Mouse (Mus musculus) kidney, embryonic 16.5 days (tissue): ENCODE measurements around the gene Ralgds. TPM values are rescaled to one million over a fixed set of nuclear protein-coding genes. Genes with fewer than 3 reads are reported as not detected.

ENCODE experiments used
- ATAC-seq: fragments of 200-750 bp; cut with Nextera tagmentation; 2 replicates; pipeline ENCODE4 v1.8.0; 2017; ENCODE audit warnings: moderate TSS enrichment; ENCODE audit not compliant: low FRiP score, low TSS enrichment
- H3K27ac ChIP-seq: fragments of 300-500 bp; sonication (generic); 2 replicates; pipeline ENCODE4 v1.5.1; 2014; ENCODE audit warnings: low read length
- H3K27me3 ChIP-seq: fragments of 300-500 bp; sonication (generic); 2 replicates; pipeline ENCODE4 v1.6.1; 2014; ENCODE audit warnings: low read length, control low read depth, mixed read lengths; ENCODE audit not compliant: insufficient read depth
- H3K36me3 ChIP-seq: fragments of 300-500 bp; sonication (generic); 2 replicates; pipeline ENCODE4 v1.6.1; 2014; ENCODE audit warnings: low read length, control low read depth, mixed read lengths; ENCODE audit not compliant: insufficient read depth
- H3K4me1 ChIP-seq: fragments of 300-500 bp; sonication (generic); 2 replicates; pipeline ENCODE4 v1.6.1; 2014; ENCODE audit warnings: low read length, control low read depth, mixed read lengths; ENCODE audit not compliant: insufficient read depth
- H3K4me2 ChIP-seq: fragments of 300-500 bp; sonication (generic); replicated peaks from 2 replicates; pipeline ENCODE4 v1.6.1; 2014; ENCODE audit warnings: low read depth, low read length
- H3K4me3 ChIP-seq: fragments of 300-500 bp; sonication (generic); 2 replicates; pipeline ENCODE4 v1.5.1; 2014; ENCODE audit warnings: mild to moderate bottlenecking, low read length
- H3K9ac ChIP-seq: fragments of 300-500 bp; sonication (generic); replicated peaks from 2 replicates; pipeline ENCODE4 v1.6.1; 2014; ENCODE audit warnings: low read length
- H3K9me3 ChIP-seq: fragments of 300-500 bp; sonication (generic); 2 replicates; pipeline ENCODE4 v1.6.1; 2016; ENCODE audit warnings: low read length, control low read depth
- WGBS: fragments of 180-500 bp; shearing (Covaris S2); extraction: QIAGEN DNeasy Blood & Tissue Kit; methylation state at CpG from one replicate; pipeline ENCODE4 v1.1.7; 2014; 5-methylcytosine and 5-hydroxymethylcytosine counted together
- polyA plus RNA-seq: library from polyadenylated mRNA; unstranded; fragments of >200 nt; fragmentation: Nextera tagmentation; extraction: Ambion mirVana; gene quantifications from 2 replicates; pipeline ENCODE4 v1.2.1, GENCODE M21; 2015

Ralgds gene
- polyA plus RNA-seq, 1 experiment from 2014 or later = 28.7 TPM

GRCm38 (mm10) chr2:28521571-28522151 is 8.7 kb downstream of the Ralgds start:
- Histone ChIP-seq H3K27ac (no peak overlapping the region), H3K4me1 (peaks cover 33% of the 10 kb centered on the region), H3K9ac (no peak overlapping the region), H3K27me3 (no peaks in the 10 kb centered on the region), H3K36me3 (no peaks in the 10 kb centered on the region), H3K9me3 (no peaks in the 10 kb centered on the region), H3K4me2 (no peak overlapping the region), H3K4me3 (no peak overlapping the region)
- ATAC-seq = no peak
- WGBS = 77% methylated on average over 6 of the region's 6 CpGs

- Histone ChIP-seq H3K27ac (no peak overlapping the region), H3K9ac (no peak overlapping the region), H3K4me2 (no peak overlapping the region), H3K36me3 (no peaks in the 10 kb centered on the region), H3K27me3 (no peaks in the 10 kb centered on the region), H3K4me3 (no peak overlapping the region), H3K4me1 (peaks cover 36% of the 10 kb centered on the region), H3K9me3 (no peaks in the 10 kb centered on the region)
- 80% methylated on average over 4 of the region's 4 CpGs for WGBS
- no peak for ATAC-seq
Observed at GRCm38 (mm10) chr2:28522166-28522565, 9.2 kb downstream of the Ralgds start.

DNA sequence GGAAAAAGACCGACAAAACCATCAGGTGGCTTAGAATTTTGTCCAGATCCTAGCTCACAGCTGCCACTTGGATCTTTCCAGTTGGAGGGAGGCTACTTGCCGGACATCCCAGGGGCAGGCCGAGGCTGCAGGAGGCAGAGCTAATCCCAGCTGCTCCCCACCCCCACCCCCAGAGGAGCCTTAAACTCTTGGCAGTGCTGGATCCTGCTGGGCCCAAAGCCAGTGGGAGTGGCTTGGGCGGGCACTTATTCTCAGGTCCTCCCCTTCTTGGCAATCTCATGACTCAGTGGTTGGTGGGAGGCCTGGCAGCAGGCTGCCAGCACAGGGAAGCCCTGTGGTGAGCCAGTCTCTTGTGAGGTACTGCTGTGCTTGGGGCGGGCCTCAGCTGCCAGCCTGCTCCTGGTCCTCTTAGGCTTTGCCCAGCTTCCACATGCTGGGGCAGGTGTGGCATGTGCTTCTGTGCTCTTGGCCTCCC is 10.8 kb downstream of the Ralgds start:
- 26% methylated on average over 5 of the region's 5 CpGs for WGBS
- Histone ChIP-seq H3K4me2 (no peak overlapping the region), H3K27me3 (no peaks in the 10 kb centered on the region), H3K4me3 (no peak overlapping the region), H3K9ac (no peak overlapping the region), H3K4me1 (peaks cover 36% of the 10 kb centered on the region), H3K27ac (no peak overlapping the region), H3K9me3 (no peaks in the 10 kb centered on the region), H3K36me3 (no peaks in the 10 kb centered on the region)
- peak; percentile 76 for ATAC-seq

DNA sequence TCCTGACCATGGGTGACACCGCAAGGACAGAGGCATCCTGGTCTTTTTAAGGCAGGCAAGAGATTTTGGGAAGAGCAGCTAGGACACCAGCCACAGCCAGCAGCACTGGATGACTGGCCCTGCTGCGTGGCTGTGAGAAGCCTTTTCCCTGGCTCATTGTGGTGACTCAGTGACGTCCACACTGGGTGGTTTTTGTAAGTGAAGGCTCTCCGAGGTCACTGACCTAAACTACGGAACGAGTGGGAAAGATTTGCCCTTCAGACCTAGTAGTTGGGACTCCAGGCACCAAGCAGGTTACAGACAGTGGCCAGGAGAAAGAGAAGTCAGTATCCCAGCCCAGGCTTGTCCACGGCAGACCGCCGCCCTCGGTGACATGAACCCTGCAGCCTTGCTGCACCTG is 11.5 kb downstream of the Ralgds start:
- H3K27ac ChIP-seq = no peak overlapping the region
- H3K9ac ChIP-seq = no peak overlapping the region
- H3K4me1 ChIP-seq = peaks cover 36% of the 10 kb centered on the region
- 82% methylated on average over 10 of the region's 10 CpGs for WGBS
- ATAC-seq = no peak
- no peaks in the 10 kb centered on the region for H3K9me3 ChIP-seq
- H3K36me3 ChIP-seq = no peaks in the 10 kb centered on the region
- H3K4me3 ChIP-seq = no peak overlapping the region
- H3K27me3 ChIP-seq = no peaks in the 10 kb centered on the region
- no peak overlapping the region for H3K4me2 ChIP-seq

GRCm38 (mm10) chr2:28525219-28525942 is 12.5 kb downstream of the Ralgds start:
- peaks cover 36% of the 10 kb centered on the region for H3K4me1 ChIP-seq
- H3K4me3 ChIP-seq = no peak overlapping the region
- no peaks in the 10 kb centered on the region for H3K27me3 ChIP-seq
- no peaks in the 10 kb centered on the region for H3K9me3 ChIP-seq
- no peaks in the 10 kb centered on the region for H3K36me3 ChIP-seq
- WGBS = 20% methylated on average over 11 of the region's 11 CpGs
- peak overlapping the region; percentile 46 for H3K9ac ChIP-seq
- ATAC-seq = peak; percentile 70
- peak overlapping the region; percentile 78 for H3K27ac ChIP-seq
- H3K4me2 ChIP-seq = peak overlapping the region; percentile 24; the same call in 1 of the 2 replicates

DNA sequence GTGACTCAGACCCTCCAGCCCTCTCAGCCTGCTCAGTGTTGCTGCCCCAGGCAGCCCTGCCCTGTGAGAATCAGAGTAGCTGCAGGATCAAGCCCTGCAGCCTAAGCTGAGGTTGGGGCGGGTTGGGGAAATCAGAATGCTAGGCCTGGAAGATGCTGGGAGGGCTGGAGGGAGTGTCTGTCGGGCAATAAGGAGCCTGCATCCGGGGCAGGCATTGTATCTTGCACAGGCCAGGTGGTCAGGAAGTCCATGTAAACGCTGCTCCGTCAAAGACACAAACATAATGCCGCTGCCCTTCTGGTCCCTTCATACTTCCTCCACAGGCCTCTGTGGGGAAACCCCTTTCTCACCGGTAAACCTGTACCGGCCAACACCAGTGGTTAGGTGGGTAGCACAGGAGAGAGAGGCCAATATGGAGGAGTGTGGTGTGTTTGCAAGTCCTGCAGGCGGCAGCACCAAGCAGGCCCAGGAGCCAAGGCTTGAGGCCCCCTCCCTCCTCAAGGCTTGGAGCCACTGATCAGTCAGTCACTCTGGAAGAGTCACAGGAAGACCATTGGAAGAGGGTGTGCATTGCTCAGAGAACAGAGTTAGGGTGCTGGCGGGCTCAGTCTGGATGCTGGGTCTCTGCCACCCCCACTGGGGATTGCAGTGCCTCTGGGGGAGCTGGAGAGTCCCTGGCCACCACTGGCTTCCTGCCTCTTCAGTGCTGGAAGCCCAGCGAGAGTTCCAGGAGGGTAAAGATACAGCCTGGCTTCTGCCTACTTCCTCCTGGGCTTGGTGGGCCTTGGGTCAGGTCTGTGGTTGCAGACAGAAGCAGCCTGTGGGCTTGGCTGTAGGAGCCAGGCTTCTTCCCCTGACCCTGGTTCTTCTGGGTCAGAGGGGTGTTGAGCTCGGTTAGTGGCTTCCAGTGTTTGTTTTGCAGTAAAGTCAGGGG is 13.3 kb downstream of the Ralgds start:
- 47% methylated on average over 12 of the region's 12 CpGs for WGBS
- H3K4me2 ChIP-seq = no peak overlapping the region
- no peaks in the 10 kb centered on the region for H3K9me3 ChIP-seq
- H3K9ac ChIP-seq = peak overlapping the region; percentile 46
- peak overlapping the region; percentile 78 for H3K27ac ChIP-seq
- H3K4me3 ChIP-seq = no peak overlapping the region
- H3K27me3 ChIP-seq = no peaks in the 10 kb centered on the region
- no peak for ATAC-seq
- H3K36me3 ChIP-seq = no peaks in the 10 kb centered on the region
- peaks cover 38% of the 10 kb centered on the region for H3K4me1 ChIP-seq

- 80% methylated on average over 20 of the region's 20 CpGs for WGBS
- H3K4me1 ChIP-seq = peaks cover 44% of the 10 kb centered on the region
Observed at GRCm38 (mm10) chr2:28527436-28528353, 14.8 kb downstream of the Ralgds start.

DNA sequence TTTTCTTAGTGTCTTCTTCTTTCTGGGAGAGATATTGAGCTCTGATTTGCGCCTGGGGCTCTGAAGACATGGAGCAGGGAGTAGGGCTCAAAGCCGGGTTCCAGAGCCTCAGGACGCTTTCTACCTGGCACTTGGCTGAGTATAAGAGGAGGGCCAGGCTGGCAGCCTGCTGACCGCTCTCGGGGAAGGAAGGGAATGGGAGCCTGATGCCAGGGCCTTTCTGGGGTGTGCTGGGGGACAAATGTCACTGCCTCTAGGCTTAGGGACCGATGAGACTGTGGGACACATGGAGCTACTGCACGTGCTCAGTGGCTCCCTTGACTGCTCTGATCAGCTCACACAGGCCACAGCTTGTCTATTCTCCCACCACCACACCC is 15.4 kb downstream of the Ralgds start:
- H3K27me3 ChIP-seq = no peaks in the 10 kb centered on the region
- H3K4me2 ChIP-seq = no peak overlapping the region
- WGBS = 81% methylated on average over 7 of the region's 7 CpGs
- no peak for ATAC-seq
- H3K4me3 ChIP-seq = no peak overlapping the region
- H3K36me3 ChIP-seq = no peaks in the 10 kb centered on the region
- no peaks in the 10 kb centered on the region for H3K9me3 ChIP-seq
- no peak overlapping the region for H3K27ac ChIP-seq
- H3K9ac ChIP-seq = no peak overlapping the region
- peaks cover 46% of the 10 kb centered on the region for H3K4me1 ChIP-seq

More at GRCm38 (mm10) chr2:28527436-28528353, 14.8 kb downstream of the Ralgds start:
- Histone ChIP-seq H3K4me3 (no peak overlapping the region), H3K27me3 (no peaks in the 10 kb centered on the region), H3K4me2 (no peak overlapping the region), H3K27ac (no peak overlapping the region), H3K9me3 (no peaks in the 10 kb centered on the region), H3K36me3 (no peaks in the 10 kb centered on the region), H3K9ac (no peak overlapping the region)
- ATAC-seq = no peak

- WGBS = 74% methylated on average over 4 of the region's 4 CpGs
- Histone ChIP-seq H3K36me3 (no peaks in the 10 kb centered on the region), H3K4me1 (peaks cover 47% of the 10 kb centered on the region), H3K27me3 (no peaks in the 10 kb centered on the region), H3K4me3 (no peak overlapping the region), H3K27ac (no peak overlapping the region), H3K9ac (no peak overlapping the region), H3K9me3 (no peaks in the 10 kb centered on the region), H3K4me2 (no peak overlapping the region)
- ATAC-seq = no peak
Observed at GRCm38 (mm10) chr2:28529856-28530255, 16.9 kb downstream of the Ralgds start.
